Mouse (Mus musculus): ENCODE measurements around the gene Gm7030.
"Not testable (repeated sequence)": the region's sequence is repeated elsewhere in the genome, so short reads cannot be mapped to it uniquely, and the experiment has no call there.

Gene Gm7030

DNA sequence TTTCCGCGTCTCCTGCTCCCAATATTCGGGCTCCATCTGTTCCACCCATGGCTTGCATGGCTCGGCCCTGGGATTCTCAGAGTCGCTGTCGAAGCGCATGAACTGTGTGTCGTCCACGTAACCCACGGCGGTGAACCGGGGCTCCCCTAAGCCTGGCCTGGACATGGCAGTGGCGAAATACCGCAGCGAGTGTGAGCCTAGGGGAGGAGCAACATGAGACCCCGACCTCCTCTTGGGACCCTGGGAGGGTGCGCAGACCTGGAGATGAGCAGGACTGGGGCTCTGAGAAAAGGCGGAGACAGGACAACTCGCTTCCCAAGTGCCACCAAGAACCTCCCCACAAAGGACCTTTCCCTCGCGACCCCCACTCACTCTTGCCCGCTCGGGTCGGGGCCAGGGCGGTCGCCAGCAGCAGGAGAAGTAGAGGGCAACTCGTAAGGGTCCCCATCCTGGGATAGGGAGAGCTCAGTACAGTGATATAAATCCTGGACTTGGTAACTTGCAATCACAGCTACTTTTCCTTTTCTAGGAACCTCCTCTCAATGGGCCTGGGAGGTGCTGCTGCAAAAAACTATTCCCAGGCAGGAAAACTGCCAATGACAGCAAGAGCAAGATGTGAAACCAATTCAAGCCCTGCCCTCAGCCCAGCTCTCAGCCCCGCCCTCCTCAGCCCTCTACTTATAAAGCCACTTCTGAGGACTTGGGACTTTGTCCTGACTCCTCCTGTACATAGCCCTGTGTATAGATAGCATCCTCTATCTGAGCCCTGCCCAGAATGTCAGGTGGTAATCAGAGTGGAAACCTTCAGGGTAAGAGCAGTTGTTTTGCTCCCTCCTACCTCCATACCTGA, at the start of gene Gm7030:
TSS of gene Gm7030 (minus strand) at position 458 of the 850 bp plus-strand sequence.
- not testable (repeated sequence) for DNase-seq (ENCODE audit: low read depth, low spot score)

DNA sequence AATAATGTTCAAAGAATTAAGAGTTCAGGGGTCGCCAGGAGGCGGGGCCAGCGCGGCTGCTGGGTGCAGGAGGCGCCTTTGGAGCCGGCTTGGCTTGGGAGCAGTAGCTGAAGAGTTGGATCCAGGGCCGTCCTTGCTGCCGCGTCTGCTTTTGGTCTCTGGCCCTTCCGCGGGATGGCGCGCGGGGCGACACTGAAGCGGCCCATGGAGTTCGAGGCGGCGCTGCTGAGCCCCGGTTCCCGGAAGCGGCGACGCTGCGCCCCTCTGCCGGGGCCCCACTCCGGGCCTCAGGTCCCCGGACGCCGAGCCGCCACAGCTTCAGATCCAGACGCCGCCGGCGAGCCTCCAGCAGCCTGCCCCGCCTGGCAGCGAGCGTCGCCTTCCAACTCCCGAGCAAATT, 49.7 kb upstream of the Gm7030 start:
- not testable (repeated sequence) for DNase-seq (ENCODE audit: low read depth, low spot score)

DNA sequence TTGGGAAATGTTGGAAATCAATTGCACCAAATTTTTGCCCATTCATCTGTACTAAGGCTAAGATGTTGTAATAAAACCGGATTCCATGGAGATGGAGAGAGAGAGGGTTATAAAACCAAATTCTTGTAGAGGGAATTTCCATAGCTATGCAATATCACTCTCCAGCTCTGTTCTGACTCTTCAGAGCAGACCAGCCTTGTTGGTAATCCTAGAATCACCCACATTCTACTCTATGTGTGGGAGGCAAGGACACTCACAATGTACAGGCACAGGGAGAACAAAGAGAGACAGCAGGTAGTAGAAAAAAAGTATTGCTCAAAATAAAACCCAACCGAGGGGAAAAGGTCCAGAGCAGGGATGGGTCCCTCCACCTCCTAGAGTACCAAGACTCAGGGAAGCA, 46.9 kb upstream of the Gm7030 start:
- DNase-seq (ENCODE audit: low read depth, low spot score), result not testable (repeated sequence)

GRCm38 (mm10) chr17:36170287-36170814, 41.1 kb upstream of the Gm7030 start:
- DNase-seq (ENCODE audit: low read depth, low spot score), result no peak

- DNase-seq (ENCODE audit: low read depth, low spot score), result no peak
These were observed 40.5 kb upstream of the Gm7030 start for GRCm38 (mm10) chr17:36169753-36170152.

GRCm38 (mm10) chr17:36169094-36169493, 39.9 kb upstream of the Gm7030 start:
- DNase-seq (ENCODE audit: low read depth, low spot score), result not testable (repeated sequence)

DNA sequence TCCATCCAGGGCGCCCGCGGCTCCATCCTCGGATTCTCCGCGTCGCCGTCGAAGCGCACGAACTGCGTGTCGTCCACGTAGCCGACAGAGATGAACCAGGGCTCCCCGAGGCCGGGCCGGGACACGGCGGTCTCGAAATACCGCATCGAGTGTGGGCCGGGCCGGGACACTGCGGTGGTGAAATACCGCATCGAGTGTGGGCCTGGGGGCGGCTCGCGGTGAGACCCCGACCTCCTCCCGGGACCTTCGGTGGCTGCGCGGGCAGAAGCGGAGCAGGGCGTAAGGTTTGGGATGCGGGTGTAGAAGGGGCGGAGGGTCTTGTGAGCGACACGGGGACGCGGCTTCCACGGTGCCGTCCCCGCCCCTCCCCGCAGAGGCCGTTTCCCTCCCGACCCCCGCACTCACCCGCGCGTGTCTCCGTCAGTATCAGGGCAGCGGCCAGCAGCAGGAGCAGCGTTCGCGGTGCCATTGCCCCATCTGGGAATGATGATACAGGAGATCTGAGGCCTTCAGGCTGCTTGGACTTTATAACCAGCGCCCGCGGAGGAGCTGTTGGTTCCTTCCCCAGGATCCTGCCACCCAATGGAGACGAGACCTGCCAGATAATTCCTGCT, 38.9 kb upstream of the Gm7030 start, which contains the start of gene Gm8909:
TSS of gene Gm8909 (minus strand) at position 499 of the 614 bp plus-strand sequence.
- DNase-seq (ENCODE audit: low read depth, low spot score), result no peak

- DNase-seq (ENCODE audit: low read depth, low spot score), result no peak
These were observed 38.2 kb upstream of the Gm7030 start for GRCm38 (mm10) chr17:36167306-36168038.

DNA sequence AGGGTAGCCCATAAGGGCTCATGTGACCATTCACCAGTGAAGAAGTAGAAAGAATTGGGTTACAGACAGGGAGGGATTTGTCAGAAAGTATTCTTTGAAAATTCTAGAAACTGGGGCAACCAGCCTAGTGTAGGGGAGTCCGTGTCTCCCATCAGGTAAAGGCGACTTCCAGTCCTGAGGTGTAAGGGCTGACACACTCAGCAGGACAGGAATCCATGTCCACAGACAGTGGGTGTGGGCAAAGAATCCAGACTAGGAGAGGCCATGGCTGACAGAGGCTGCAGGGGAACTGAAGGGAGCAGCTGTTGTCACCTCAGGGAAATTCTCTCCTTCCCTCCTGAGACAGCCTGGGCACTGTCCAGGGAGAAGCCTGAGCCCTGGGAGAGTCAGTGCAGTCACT, 37.7 kb upstream of the Gm7030 start:
- DNase-seq (ENCODE audit: low read depth, low spot score), result not testable (repeated sequence)

GRCm38 (mm10) chr17:36161129-36162051, 32.2 kb upstream of the Gm7030 start:
- no peak for DNase-seq (ENCODE audit: low read depth, low spot score)

DNA sequence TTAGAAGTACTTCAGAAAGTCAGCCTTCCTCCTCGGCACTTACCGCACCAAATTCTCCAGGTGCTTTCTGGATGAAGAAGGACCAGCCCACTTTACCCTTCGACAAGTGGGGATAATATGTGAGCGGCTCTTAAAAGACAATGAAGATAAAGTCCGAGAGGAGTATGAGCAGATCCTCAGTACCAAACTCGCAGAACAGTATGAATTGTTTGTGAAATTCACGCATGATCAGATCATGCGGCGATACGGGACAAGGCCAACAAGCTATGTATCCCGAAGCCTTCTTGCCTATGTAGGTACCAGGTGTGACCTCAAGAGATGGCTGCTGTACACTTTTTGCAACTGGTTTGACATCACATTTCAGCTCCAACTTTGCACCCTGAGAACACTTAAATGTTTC, 29.0 kb upstream of the Gm7030 start:
- DNase-seq (ENCODE audit: low read depth, low spot score), result not testable (repeated sequence)

- DNase-seq (ENCODE audit: low read depth, low spot score), result not testable (repeated sequence)
These were observed 28.6 kb upstream of the Gm7030 start for GRCm38 (mm10) chr17:36157782-36158181.

GRCm38 (mm10) chr17:36154271-36155149, 25.3 kb upstream of the Gm7030 start:
- no peak for DNase-seq (ENCODE audit: low read depth, low spot score)

GRCm38 (mm10) chr17:36151200-36151599, 22.0 kb upstream of the Gm7030 start:
- not testable (repeated sequence) for DNase-seq (ENCODE audit: low read depth, low spot score)

- not testable (repeated sequence) for DNase-seq (ENCODE audit: low read depth, low spot score)
These were observed 19.2 kb upstream of the Gm7030 start for GRCm38 (mm10) chr17:36148468-36148867.

DNA sequence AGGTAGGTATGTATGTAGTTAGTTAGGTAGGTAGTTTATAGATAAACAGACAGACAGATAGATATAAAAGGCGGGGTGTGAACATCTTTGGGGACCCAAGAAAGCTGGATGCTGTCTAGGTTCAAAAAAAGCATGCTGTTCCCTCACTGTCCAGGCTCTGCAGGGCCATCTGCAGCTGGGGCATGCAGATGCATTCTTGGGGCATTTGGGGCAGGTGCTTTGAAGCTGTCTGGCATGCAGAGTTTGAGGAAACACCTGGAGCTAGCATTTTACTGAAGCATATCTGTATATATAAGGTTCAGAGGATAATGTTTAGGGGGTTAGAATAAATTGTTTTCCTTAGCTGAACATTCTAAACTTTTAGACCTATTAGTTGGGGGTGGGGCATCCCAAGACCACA, 17.7 kb upstream of the Gm7030 start:
- DNase-seq (ENCODE audit: low read depth, low spot score), result not testable (repeated sequence)

DNA sequence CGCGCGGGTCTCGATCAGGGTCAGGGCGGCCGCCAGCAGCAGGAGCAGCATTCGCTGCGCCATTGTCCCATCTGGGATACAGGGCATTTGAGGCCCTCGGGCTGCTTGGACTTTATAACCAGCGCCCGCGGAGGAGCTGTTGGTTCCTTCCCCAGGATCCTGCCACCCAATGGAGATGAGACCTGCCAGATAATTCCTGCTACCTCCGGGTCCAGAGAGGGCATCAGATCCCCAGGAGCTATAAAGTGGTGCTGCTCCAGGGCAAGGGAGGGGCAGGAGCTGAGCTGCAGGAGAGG, 16.6 kb upstream of the Gm7030 start:
- not testable (repeated sequence) for DNase-seq (ENCODE audit: low read depth, low spot score)

GRCm38 (mm10) chr17:36145111-36145860, 16.1 kb upstream of the Gm7030 start:
- no peak for DNase-seq (ENCODE audit: low read depth, low spot score)

- DNase-seq (ENCODE audit: low read depth, low spot score), result not testable (repeated sequence)
These were observed 7.1 kb upstream of the Gm7030 start for GRCm38 (mm10) chr17:36136299-36136848.
